Mouse (Mus musculus) left cerebral cortex, adult 6 months (tissue): ENCODE measurements around the gene Tor1a. TPM values are rescaled to one million over a fixed set of nuclear protein-coding genes. Genes with fewer than 3 reads are reported as not detected.

ENCODE experiments used
- long read RNA-seq, 2 experiments: library from polyadenylated mRNA; unstranded; transcript quantifications; one replicate each; pipeline ENCODE4 v2.0.0; 2019 to 2020
- polyA plus RNA-seq: library from polyadenylated mRNA; unstranded; fragments of <200 nt; fragmentation: Nextera tagmentation; gene quantifications from 2 replicates; pipeline ENCODE4 v1.2.3, GENCODE M21; 2021

Tor1a gene
- polyA plus RNA-seq, result 57.6 and 78.1 TPM in 2 replicates
- long read RNA-seq, experiment 1, transcript Tor1a-201 (5 exons, 1,401 nt), result major isoform, 150 of 255 reads
- long read RNA-seq, experiment 1, transcript Tor1a-203 (4 exons, 1,605 nt), result minor isoform, 74 of 255 reads
- long read RNA-seq, experiment 1, partial matches to known transcripts, result 2 of 255 reads
- long read RNA-seq, experiment 1, other reads (novel, unspliced or antisense), result 24 of 255 reads
- long read RNA-seq, experiment 2, transcript Tor1a-203 (4 exons, 1,605 nt), result minor isoform, 18 of 97 reads
- long read RNA-seq, experiment 2, transcript Tor1a-201 (5 exons, 1,401 nt), result major isoform, 73 of 97 reads
- long read RNA-seq, experiment 2, partial matches to known transcripts, result 0 of 97 reads
- long read RNA-seq, experiment 2, other reads (novel, unspliced or antisense), result 4 of 97 reads

GRCm38 (mm10) chr2:30967352-30968327 is at the start of gene Tor1a:
Gene Tor1a (minus strand): TSS chr2:30967933.

GRCm38 (mm10) chr2:30981790-30982513 is 14.2 kb upstream of the Tor1a start, which contains the start of the genes BC005624 and Usp20:
Gene BC005624 (minus strand): TSS chr2:30982201.
Gene Usp20 (plus strand): TSS chr2:30982279.

DNA sequence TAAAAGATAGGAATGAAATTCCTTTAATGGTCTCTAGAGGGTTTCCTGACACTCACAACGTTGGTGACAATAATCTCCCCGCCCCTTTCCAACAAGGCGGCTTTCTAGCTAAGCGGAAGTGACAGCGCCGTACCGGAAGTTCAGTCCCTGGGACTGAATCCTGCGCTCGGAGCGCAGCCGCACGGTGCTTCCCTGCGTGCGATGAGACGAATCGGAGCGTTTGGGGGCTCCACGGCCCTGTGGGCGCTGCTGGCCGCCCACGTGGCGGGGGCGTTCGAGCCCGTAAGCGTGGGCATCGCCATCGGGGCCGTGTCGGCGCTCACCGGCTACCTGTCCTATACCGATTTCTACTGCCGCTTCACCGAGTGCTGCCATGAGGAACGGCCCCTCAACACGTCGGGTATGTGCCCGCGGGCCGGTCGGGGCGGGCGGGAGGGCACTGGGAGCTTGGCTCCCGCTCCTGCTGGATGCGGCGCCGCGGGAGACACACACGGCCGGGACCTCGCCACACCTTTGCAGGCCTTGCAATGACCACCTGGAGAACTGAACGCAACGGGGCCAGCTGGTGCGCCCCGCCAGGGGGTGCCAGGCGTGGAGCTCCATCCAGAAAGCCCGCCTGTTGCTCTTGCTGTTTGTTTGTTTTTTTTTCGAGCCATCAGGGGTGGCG is 14.8 kb downstream of the Tor1a start, which contains the start of gene Tor1b:
Gene Tor1b (plus strand): TSS at position 136 of the 667 bp plus-strand sequence.

GRCm38 (mm10) chr2:30929483-30930045 is 38.2 kb downstream of the Tor1a start, which contains the start of gene Ptges:
Gene Ptges (minus strand): TSS chr2:30929863.

Other genes with a start within 250 kb of the Tor1a start
- 9.7 and 11.1 TPM in 2 replicates for gene 1700001O22Rik, start 164.3 kb downstream of the Tor1a start, polyA plus RNA-seq
- 43.3 and 64.3 TPM in 2 replicates for gene Ntmt1, start 160.1 kb downstream of the Tor1a start, polyA plus RNA-seq
- gene Asb6, start 137.6 kb downstream of the Tor1a start, polyA plus RNA-seq, result 22.6 and 26.3 TPM in 2 replicates
- 0.21 and 1.2 TPM in 2 replicates for gene Prrx2, start 133.0 kb downstream of the Tor1a start, polyA plus RNA-seq
- gene Ptges, start 38.1 kb downstream of the Tor1a start, polyA plus RNA-seq, result 2.1 and 3.7 TPM in 2 replicates
- gene Tor1b, start 15.0 kb downstream of the Tor1a start, polyA plus RNA-seq, result 16.7 and 21.6 TPM in 2 replicates
- 91.7 and 95.6 TPM in 2 replicates for gene BC005624, start 14.3 kb upstream of the Tor1a start, polyA plus RNA-seq
- 20.8 and 25.0 TPM in 2 replicates for gene Usp20, start 14.3 kb upstream of the Tor1a start, polyA plus RNA-seq
- gene Fnbp1, start 174.1 kb upstream of the Tor1a start, polyA plus RNA-seq, result 16.3 and 25.4 TPM in 2 replicates
- gene Gpr107, start 184.4 kb upstream of the Tor1a start, polyA plus RNA-seq, result 3.9 and 9.9 TPM in 2 replicates